8 mouse cellular contexts compared by ENCODE assay signal in genomic region chr10:68908236-68908635, GRCm38 (mm10).
DNase-seq lines count a peak whose midpoint lies in the region; ATAC-seq and TF ChIP-seq lines count a peak whose summit lies in the region.

No protein-coding gene starts in this region.

- H3K9me3 ChIP-seq in lung, postnatal 0 days (ENCODE audit: low read length): no peaks in the 10 kb centered on the region

- H3K4me3 ChIP-seq in lung, postnatal 0 days (ENCODE audit: low read depth, low read length): no peak overlapping the region

- no peak for TF ChIP-seq EP300 in lung, postnatal 0 days (IDR thresholded peaks at IDR 0.05)

- no peaks in the 10 kb centered on the region for H3K27me3 ChIP-seq in lung, postnatal 0 days (replicated peaks; ENCODE audit: insufficient read depth, low read length)

- DNase-seq in 416B (ENCODE audit: low read depth) (peak; percentile 52), ES-CJ7 (ENCODE audit: low read depth, low spot score) (peak; percentile 72)
- peak; percentile 86 to 91 for DNase-seq in cerebellum, postnatal 10 days
- DNase-seq in frontal cortex, postnatal 25 days (ENCODE audit: low spot score in 2 of 2): peak; percentile 66
- DNase-seq in kidney, postnatal 4 days: peak; percentile 83 to 85
- DNase-seq in lung, postnatal 0 days (ENCODE audit: low spot score): peak; percentile 66
- DNase-seq in right cerebral cortex, postnatal 25 days: peak; percentile 57

- no peaks in the 10 kb centered on the region for H3K4me1 ChIP-seq in lung, postnatal 0 days (ENCODE audit: insufficient read depth, low read depth, low read length)

- H3K9ac ChIP-seq in lung, postnatal 0 days (replicated peaks; ENCODE audit: low read depth): no peak overlapping the region

- no peak overlapping the region for H3K4me2 ChIP-seq in lung, postnatal 0 days (replicated peaks; ENCODE audit: low read depth, low read length)

- peak; percentile 63 for TF ChIP-seq CTCF in lung, postnatal 0 days (IDR thresholded peaks at IDR 0.05)

- no peak for ATAC-seq in lung, postnatal 0 days
- ATAC-seq in monocyte, adult 5-6 weeks (replicated peaks; ENCODE audit: insufficient number of reproducible peaks, low FRiP score, low TSS enrichment, poor library complexity, severe bottlenecking): no peak

- no peak overlapping the region for H3K27ac ChIP-seq in lung, postnatal 0 days (ENCODE audit: low read length)

- WGBS in lung, postnatal 0 days: 25% methylated on average over 5 of the region's 5 CpGs

- H3K36me3 ChIP-seq in lung, postnatal 0 days (ENCODE audit: insufficient read depth, low read length): no peaks in the 10 kb centered on the region
